Mouse (Mus musculus): ENCODE data around the gene Clcn1.

DNA sequence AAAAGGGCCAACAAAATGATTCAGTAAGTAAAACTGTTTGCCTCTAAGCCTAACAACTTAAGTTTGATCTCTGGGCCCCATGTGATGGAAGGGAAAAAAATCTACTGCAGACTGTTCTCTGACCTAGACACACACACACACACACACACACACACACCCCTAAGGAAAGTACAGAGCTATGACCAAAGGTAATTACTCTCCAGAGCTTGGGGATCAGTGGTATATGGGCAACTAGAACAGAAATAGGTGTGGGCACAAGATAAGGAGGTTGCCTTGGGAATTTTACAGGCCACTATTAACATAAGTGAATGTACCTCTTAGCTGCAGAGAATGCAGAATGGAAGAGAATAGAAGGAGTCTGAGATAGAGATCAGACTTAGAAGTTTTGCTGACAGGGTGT, 1.1 kb downstream of the Clcn1 start:
- TF ChIP-seq GATA1 (IDR thresholded peaks at IDR 0.05; ENCODE audit: borderline replicate concordance, low read length) (no peak), CTCF (IDR thresholded peaks at IDR 0.05; ENCODE audit: low read depth, low read length) (no peak), POLR2AphosphoS5 (IDR thresholded peaks at IDR 0.05; ENCODE audit: insufficient replicate concordance, low read depth, low read length) (no peak), TAL1 (conservative IDR thresholded peaks at IDR 0.05; ENCODE audit: low read depth, low read length) (no peak), GATA2 (IDR thresholded peaks at IDR 0.05; ENCODE audit: borderline replicate concordance, low read depth, low read length) (no peak)

Data from G1E (cell line).